Mouse (Mus musculus): Measurements from ENCODE around the gene Zyg11a. TPM values are rescaled to one million over a fixed set of nuclear protein-coding genes. Genes with fewer than 3 reads are reported as not detected.
"Not testable (repeated sequence)": the region's sequence is repeated elsewhere in the genome, so short reads cannot be mapped to it uniquely, and the experiment has no call there.

Zyg11a gene
- polyA plus RNA-seq, 1 experiment = 0.62 TPM

GRCm38 (mm10) chr4:108165152-108165895 is 52.5 kb downstream of the Zyg11a start, which contains the start of gene Echdc2:
TSS of gene Echdc2 (plus strand) at chr4:108165437.
- H3K4me3 ChIP-seq (replicated peaks; ENCODE audit: control insufficient read depth, low read depth, low read length) = no peak within 1 kb of the TSS
- no peak for TF ChIP-seq CTCF (IDR thresholded peaks at IDR 0.05; ENCODE audit: control insufficient read depth, insufficient read depth, low read length)
- no peak for TF ChIP-seq POLR2A (IDR thresholded peaks at IDR 0.05; ENCODE audit: borderline replicate concordance, control insufficient read depth, low read depth, low read length)
- no peak within 1 kb of the TSS for H3K27ac ChIP-seq (ENCODE audit: control insufficient read depth, insufficient read depth, low read depth, low read length, poor library complexity)
- no peaks in the 10 kb centered on the region for H3K4me1 ChIP-seq (ENCODE audit: control insufficient read depth, insufficient read depth, low read length)
- WGBS = 3% methylated on average over 43 of the region's 43 CpGs

- Histone ChIP-seq H3K4me1 (ENCODE audit: control insufficient read depth, insufficient read depth, low read length) (no peaks in the 10 kb centered on the region), H3K4me3 (replicated peaks; ENCODE audit: control insufficient read depth, low read depth, low read length) (no peak overlapping the region), H3K27ac (ENCODE audit: control insufficient read depth, insufficient read depth, low read depth, low read length, poor library complexity) (no peak overlapping the region)
- no peak for TF ChIP-seq CTCF (IDR thresholded peaks at IDR 0.05; ENCODE audit: control insufficient read depth, insufficient read depth, low read length)
- no peak for TF ChIP-seq POLR2A (IDR thresholded peaks at IDR 0.05; ENCODE audit: borderline replicate concordance, control insufficient read depth, low read depth, low read length)
- WGBS = 75% methylated on average over 3 of the region's 3 CpGs
Measured at GRCm38 (mm10) chr4:108163291-108163690, 54.6 kb downstream of the Zyg11a start.

- 87% methylated on average over 8 of the region's 8 CpGs for WGBS
Measured at GRCm38 (mm10) chr4:108161936-108162335, 55.9 kb downstream of the Zyg11a start.

GRCm38 (mm10) chr4:108155141-108155540 is 62.7 kb downstream of the Zyg11a start:
- H3K4me3 ChIP-seq (replicated peaks; ENCODE audit: control insufficient read depth, low read depth, low read length); H3K4me1 ChIP-seq (ENCODE audit: control insufficient read depth, insufficient read depth, low read length); H3K27ac ChIP-seq (ENCODE audit: control insufficient read depth, insufficient read depth, low read depth, low read length, poor library complexity): not testable (repeated sequence)
- 70% methylated on average over 1 of the region's 1 CpGs for WGBS

More at GRCm38 (mm10) chr4:108161936-108162335, 55.9 kb downstream of the Zyg11a start:
- H3K4me1 ChIP-seq (ENCODE audit: control insufficient read depth, insufficient read depth, low read length) = no peaks in the 10 kb centered on the region
- no peak overlapping the region for H3K4me3 ChIP-seq (replicated peaks; ENCODE audit: control insufficient read depth, low read depth, low read length)
- TF ChIP-seq CTCF (IDR thresholded peaks at IDR 0.05; ENCODE audit: control insufficient read depth, insufficient read depth, low read length) (no peak), POLR2A (IDR thresholded peaks at IDR 0.05; ENCODE audit: borderline replicate concordance, control insufficient read depth, low read depth, low read length) (no peak)
- H3K27ac ChIP-seq (ENCODE audit: control insufficient read depth, insufficient read depth, low read depth, low read length, poor library complexity) = no peak overlapping the region

GRCm38 (mm10) chr4:108145554-108145953 is 72.3 kb downstream of the Zyg11a start:
- H3K27ac ChIP-seq (ENCODE audit: control insufficient read depth, insufficient read depth, low read depth, low read length, poor library complexity); H3K4me1 ChIP-seq (ENCODE audit: control insufficient read depth, insufficient read depth, low read length); H3K4me3 ChIP-seq (replicated peaks; ENCODE audit: control insufficient read depth, low read depth, low read length): not testable (repeated sequence)
- WGBS = 61% methylated on average over 3 of the region's 3 CpGs

GRCm38 (mm10) chr4:108144880-108145279 is 73.0 kb downstream of the Zyg11a start, which contains the start of gene Scp2:
TSS of gene Scp2 (minus strand) at chr4:108144998.
- H3K4me3 ChIP-seq (replicated peaks; ENCODE audit: control insufficient read depth, low read depth, low read length) = no peak within 1 kb of the TSS
- TF ChIP-seq CTCF (IDR thresholded peaks at IDR 0.05; ENCODE audit: control insufficient read depth, insufficient read depth, low read length) (no peak), POLR2A (IDR thresholded peaks at IDR 0.05; ENCODE audit: borderline replicate concordance, control insufficient read depth, low read depth, low read length) (no peak)
- no peak within 1 kb of the TSS for H3K27ac ChIP-seq (ENCODE audit: control insufficient read depth, insufficient read depth, low read depth, low read length, poor library complexity)
- H3K4me1 ChIP-seq (ENCODE audit: control insufficient read depth, insufficient read depth, low read length) = no peaks in the 10 kb centered on the region
- WGBS = 77% methylated on average over 1 of the region's 1 CpGs

GRCm38 (mm10) chr4:108143778-108144177 is 74.1 kb downstream of the Zyg11a start:
- H3K27ac ChIP-seq (ENCODE audit: control insufficient read depth, insufficient read depth, low read depth, low read length, poor library complexity) = no peak overlapping the region
- TF ChIP-seq POLR2A (IDR thresholded peaks at IDR 0.05; ENCODE audit: borderline replicate concordance, control insufficient read depth, low read depth, low read length) = no peak
- no peak for TF ChIP-seq CTCF (IDR thresholded peaks at IDR 0.05; ENCODE audit: control insufficient read depth, insufficient read depth, low read length)

GRCm38 (mm10) chr4:108143178-108143577 is 74.7 kb downstream of the Zyg11a start:
- not testable (repeated sequence) for H3K27ac ChIP-seq (ENCODE audit: control insufficient read depth, insufficient read depth, low read depth, low read length, poor library complexity); H3K4me3 ChIP-seq (replicated peaks; ENCODE audit: control insufficient read depth, low read depth, low read length); H3K4me1 ChIP-seq (ENCODE audit: control insufficient read depth, insufficient read depth, low read length)
- 71% methylated on average over 2 of the region's 2 CpGs for WGBS

More at GRCm38 (mm10) chr4:108143778-108144177, 74.1 kb downstream of the Zyg11a start:
- no peak overlapping the region for H3K4me3 ChIP-seq (replicated peaks; ENCODE audit: control insufficient read depth, low read depth, low read length)
- H3K4me1 ChIP-seq (ENCODE audit: control insufficient read depth, insufficient read depth, low read length) = no peaks in the 10 kb centered on the region

- Histone ChIP-seq H3K4me1 (ENCODE audit: control insufficient read depth, insufficient read depth, low read length) (no peaks in the 10 kb centered on the region), H3K4me3 (replicated peaks; ENCODE audit: control insufficient read depth, low read depth, low read length) (no peak overlapping the region), H3K27ac (ENCODE audit: control insufficient read depth, insufficient read depth, low read depth, low read length, poor library complexity) (no peak overlapping the region)
- WGBS = 77% methylated on average over 5 of the region's 5 CpGs
- TF ChIP-seq POLR2A (IDR thresholded peaks at IDR 0.05; ENCODE audit: borderline replicate concordance, control insufficient read depth, low read depth, low read length) (no peak), CTCF (IDR thresholded peaks at IDR 0.05; ENCODE audit: control insufficient read depth, insufficient read depth, low read length) (no peak)
Measured at GRCm38 (mm10) chr4:108136938-108137337, 80.9 kb downstream of the Zyg11a start.

Other genes starting within 250 kb of the Zyg11a start
- gene Slc1a7, start 249.7 kb downstream of the Zyg11a start, polyA plus RNA-seq (2011; ENCODE audit: insufficient read depth, insufficient read length, low replicate concordance, missing spikeins) = not detected in 2 replicates
- gene Podn, start 121.6 kb downstream of the Zyg11a start, polyA plus RNA-seq (2011; ENCODE audit: insufficient read depth, insufficient read length, low replicate concordance, missing spikeins) = 5.1 and 5.2 TPM in 2 replicates
- 27.1 and 81.7 TPM in 2 replicates for gene Scp2, start 73.0 kb downstream of the Zyg11a start, polyA plus RNA-seq (2011; ENCODE audit: insufficient read depth, insufficient read length, low replicate concordance, missing spikeins)
- gene Echdc2, start 52.6 kb downstream of the Zyg11a start, polyA plus RNA-seq (2011; ENCODE audit: insufficient read depth, insufficient read length, low replicate concordance, missing spikeins) = 8.0 and 20.0 TPM in 2 replicates
- 3.3 and 5.5 TPM in 2 replicates for gene Zyg11b, start 83.0 kb upstream of the Zyg11a start, polyA plus RNA-seq (2011; ENCODE audit: insufficient read depth, insufficient read length, low replicate concordance, missing spikeins)
- 4.9 and 17.3 TPM in 2 replicates for gene Coa7, start 110.1 kb upstream of the Zyg11a start, polyA plus RNA-seq (2011; ENCODE audit: insufficient read depth, insufficient read length, low replicate concordance, missing spikeins)
- not detected in 2 replicates for gene Shisal2a, start 165.3 kb upstream of the Zyg11a start, polyA plus RNA-seq (2011; ENCODE audit: insufficient read depth, insufficient read length, low replicate concordance, missing spikeins)
- 1.5 TPM in 1 of 2 replicates, not detected in the other for gene Gpx7, start 188.9 kb upstream of the Zyg11a start, polyA plus RNA-seq (2011; ENCODE audit: insufficient read depth, insufficient read length, low replicate concordance, missing spikeins)
- gene Tut4, start 241.4 kb upstream of the Zyg11a start, polyA plus RNA-seq (2011; ENCODE audit: insufficient read depth, insufficient read length, low replicate concordance, missing spikeins) = 11.5 and 16.6 TPM in 2 replicates

Measured in bone marrow, adult 2 months (tissue).